Mouse (Mus musculus) heart, postnatal 25 days (tissue): ENCODE data around the gene Scpep1. TPM values are rescaled to one million over a fixed set of nuclear protein-coding genes. Genes with fewer than 3 reads are reported as not detected.
A peak's percentile ranks its signal among the peaks of the same experiment; 100 is the strongest.
"Not testable (repeated sequence)": the region's sequence is repeated elsewhere in the genome, so short reads cannot be mapped to it uniquely, and the experiment has no call there.

Experiments used
- DNase-seq: peaks from one replicate; pipeline ENCODE4 v3.0.0; 2022; ENCODE audit warnings: low spot score
- intact Hi-C: fragments of 180-260 bp; cut with DNase I; formaldehyde crosslinking; loops from one replicate; pipeline ENCODE4 v1.15.1; 2025
- total RNA-seq, 2 experiments: library from RNA; stranded (reverse); gene quantifications; 2 replicates each; pipeline ENCODE4 v1.2.3; 2021

Gene Scpep1
- total RNA-seq, 2 experiments from 2014 or later, result 16.8 to 20.3 TPM

- DNase-seq, result peak; percentile 69
- intact Hi-C loops, result not testable (repeated sequence)
These were observed 63.2 kb downstream of the Scpep1 start for GRCm38 (mm10) chr11:88891921-88892561.

- DNase-seq, result peak; percentile 25
- intact Hi-C loops, result not testable (repeated sequence)
These were observed 63.8 kb downstream of the Scpep1 start for GRCm38 (mm10) chr11:88891446-88891845.

GRCm38 (mm10) chr11:88890904-88891303 lies 64.4 kb downstream of the Scpep1 start:
- intact Hi-C loops, DNase-seq: not testable (repeated sequence)

- DNase-seq, result no peak
- intact Hi-C loops, result no loop called here
These were observed 66.3 kb downstream of the Scpep1 start for GRCm38 (mm10) chr11:88888996-88889395.

- DNase-seq, result no peak
- intact Hi-C loops, result no loop called here
These were observed 70.7 kb downstream of the Scpep1 start for GRCm38 (mm10) chr11:88884376-88885065.

GRCm38 (mm10) chr11:88878011-88878410 lies 77.3 kb downstream of the Scpep1 start:
- intact Hi-C loops, result no loop called here
- DNase-seq, result no peak

Other genes starting within 250 kb of the Scpep1 start
- 100 to 1,000 TPM; 191 to 211 TPM for gene Msi2, start 237.0 kb downstream of the Scpep1 start, total RNA-seq
- 100 to 1,000 TPM; 114 to 123 TPM for gene Akap1, start 90.9 kb downstream of the Scpep1 start, total RNA-seq
- gene Elobl, start 11.5 kb upstream of the Scpep1 start, total RNA-seq, result not detected
- 1 to 10 TPM; 4.6 to 4.9 TPM for gene Coil, start 14.8 kb upstream of the Scpep1 start, total RNA-seq
- gene Trim25, start 43.9 kb upstream of the Scpep1 start, total RNA-seq, result 10 to 100 TPM; 20.5 to 22.7 TPM
- gene Dgke, start 111.4 kb upstream of the Scpep1 start, total RNA-seq, result 10 to 100 TPM in 1 of 2 experiments, 1 to 10 TPM in 1; 9.4 to 10.6 TPM
- not detected for gene Gm525, start 118.4 kb upstream of the Scpep1 start, total RNA-seq